In genomic region chr5:150097620-150098019, GRCm38 (mm10) we compare ENCODE assay signal across 7 mouse cellular contexts. TPM values are rescaled to one million over a fixed set of nuclear protein-coding genes. Genes with fewer than 3 reads are reported as not detected.
DNase-seq lines count a peak whose midpoint lies in the region; ATAC-seq and TF ChIP-seq lines count a peak whose summit lies in the region.

No protein-coding gene starts in this region.

- 8% methylated on average over 6 of the region's 6 CpGs for WGBS in embryonic facial prominence, embryonic 10.5 days
- 5% methylated on average over 6 of the region's 6 CpGs for WGBS in heart, embryonic 13.5 days
- WGBS in kidney, embryonic 15.5 days, result 10% methylated on average over 6 of the region's 6 CpGs
- WGBS in lung, embryonic 16.5 days, result 6% methylated on average over 6 of the region's 6 CpGs

- dilution Hi-C loops in CH12.LX (cut with MboI; ENCODE audit: extremely low pct_ligation_motif_present, extremely low pct_unique_long_range_greater_than_20kb, low sequenced_read_pairs), result no loop called here

- TF ChIP-seq POLR2A in CH12.LX (IDR thresholded peaks at IDR 0.05; ENCODE audit: low read depth, low read length), result no peak

- no peak overlapping the region for H3K4me2 ChIP-seq in CH12.LX (ENCODE audit: insufficient read depth, low read depth, poor library complexity, severe bottlenecking)
- peak overlapping the region; percentile 46 for H3K4me2 ChIP-seq in heart, embryonic 13.5 days
- H3K4me2 ChIP-seq in kidney, embryonic 15.5 days, result no peak overlapping the region
- H3K4me2 ChIP-seq in lung, embryonic 16.5 days (ENCODE audit: low read depth, low read length), result no peak overlapping the region

- no peak for ATAC-seq in heart, embryonic 13.5 days (ENCODE audit: extremely low read depth, insufficient number of reproducible peaks, low FRiP score, low TSS enrichment)
- peak; percentile 69 for ATAC-seq in kidney, embryonic 15.5 days (replicated peaks; ENCODE audit: low FRiP score)
- ATAC-seq in lung, embryonic 16.5 days (ENCODE audit: low read depth), result peak; percentile 45; the same call in 1 of the 2 replicates
- ATAC-seq in neutrophil, adult 5-6 weeks (ENCODE audit: extremely low read depth, insufficient number of reproducible peaks, low FRiP score, poor library complexity, severe bottlenecking), result peak; percentile 94

- DNase-seq in CH12.LX (ENCODE audit: extremely low read depth), result peak; percentile 21
- DNase-seq in ZHBTc4 (ENCODE audit: low read depth, low spot score), result peak; percentile 81
- DNase-seq in embryonic facial prominence, embryonic 10.5 days (ENCODE audit: low spot score), result peak; percentile 62

- in situ Hi-C loops in CH12.LX (cut with MboI; ENCODE audit: low pct_ligation_motif_present, low pct_unique_long_range_greater_than_20kb, low sequenced_read_pairs), result no loop called here

- peak; percentile 24 to 37; a peak in 3 of 4 replicates for TF ChIP-seq CTCF in CH12.LX (conservative IDR thresholded peaks at IDR 0.05 in 1 of 2, IDR thresholded peaks at IDR 0.05 in 1 of 2; ENCODE audit: low read depth in 2 of 2, low read length in 2 of 2)

- no peak for TF ChIP-seq EP300 in CH12.LX (IDR thresholded peaks at IDR 0.05; ENCODE audit: low read length)

- no peak overlapping the region for H3K4me3 ChIP-seq in CH12.LX (replicated peaks in 1 of 3; ENCODE audit: low read depth in 2 of 3, low read length in 2 of 3, poor library complexity in 1 of 3)
- no peak overlapping the region for H3K4me3 ChIP-seq in embryonic facial prominence, embryonic 10.5 days
- H3K4me3 ChIP-seq in heart, embryonic 13.5 days, result no peak overlapping the region
- H3K4me3 ChIP-seq in kidney, embryonic 15.5 days (replicated peaks), result no peak overlapping the region
- H3K4me3 ChIP-seq in lung, embryonic 16.5 days (ENCODE audit: low read length), result no peak overlapping the region

- peaks cover 39% of the 10 kb centered on the region for H3K9me3 ChIP-seq in CH12.LX (replicated peaks; ENCODE audit: low read length)
- H3K9me3 ChIP-seq in embryonic facial prominence, embryonic 10.5 days, result no peaks in the 10 kb centered on the region
- H3K9me3 ChIP-seq in heart, embryonic 13.5 days, result no peaks in the 10 kb centered on the region
- no peaks in the 10 kb centered on the region for H3K9me3 ChIP-seq in kidney, embryonic 15.5 days (replicated peaks)
- H3K9me3 ChIP-seq in lung, embryonic 16.5 days (ENCODE audit: control insufficient read depth, low read length), result no peaks in the 10 kb centered on the region

- H3K27me3 ChIP-seq in CH12.LX (replicated peaks), result no peaks in the 10 kb centered on the region
- 0 out of 2 replicates have a peak, but pooled peaks cover 3% of the 10 kb centered on the region for H3K27me3 ChIP-seq in embryonic facial prominence, embryonic 10.5 days (replicated peaks; ENCODE audit: low read depth, poor library complexity, severe bottlenecking)
- H3K27me3 ChIP-seq in heart, embryonic 13.5 days (replicated peaks), result peaks cover 14% of the 10 kb centered on the region
- H3K27me3 ChIP-seq in kidney, embryonic 15.5 days, result no peaks in the 10 kb centered on the region; the same call in 1 of the 2 replicates
- H3K27me3 ChIP-seq in lung, embryonic 16.5 days (ENCODE audit: control insufficient read depth, insufficient read depth, low read depth, low read length), result no peaks in the 10 kb centered on the region; the same call in 1 of the 2 replicates

- peak; percentile 20 for TF ChIP-seq RAD21 in CH12.LX (IDR thresholded peaks at IDR 0.05; ENCODE audit: low read depth, low read length)

- no peaks in the 10 kb centered on the region for H3K79me2 ChIP-seq in CH12.LX (replicated peaks; ENCODE audit: control insufficient read depth, extremely low read depth, insufficient read depth, poor library complexity, severe bottlenecking)

- no peak overlapping the region for H3K9ac ChIP-seq in CH12.LX (ENCODE audit: insufficient read depth, low read depth)
- H3K9ac ChIP-seq in heart, embryonic 13.5 days, result no peak overlapping the region
- H3K9ac ChIP-seq in kidney, embryonic 15.5 days, result no peak overlapping the region
- H3K9ac ChIP-seq in lung, embryonic 16.5 days (ENCODE audit: low read length), result no peak overlapping the region

- no peaks in the 10 kb centered on the region for H3K4me1 ChIP-seq in CH12.LX (ENCODE audit: control insufficient read depth in 1 of 2, insufficient read depth in 2 of 2)
- H3K4me1 ChIP-seq in embryonic facial prominence, embryonic 10.5 days, result no peaks in the 10 kb centered on the region
- H3K4me1 ChIP-seq in heart, embryonic 13.5 days, result 0 out of 2 replicates have a peak, but pooled peaks cover 3% of the 10 kb centered on the region
- no peaks in the 10 kb centered on the region for H3K4me1 ChIP-seq in kidney, embryonic 15.5 days
- H3K4me1 ChIP-seq in lung, embryonic 16.5 days (replicated peaks; ENCODE audit: control insufficient read depth, insufficient read depth, low read length), result no peaks in the 10 kb centered on the region

- no peak overlapping the region for H3K27ac ChIP-seq in CH12.LX (ENCODE audit: insufficient read depth, low read depth)
- no peak overlapping the region for H3K27ac ChIP-seq in embryonic facial prominence, embryonic 10.5 days (replicated peaks)
- no peak overlapping the region for H3K27ac ChIP-seq in heart, embryonic 13.5 days (replicated peaks)
- no peak overlapping the region for H3K27ac ChIP-seq in kidney, embryonic 15.5 days
- H3K27ac ChIP-seq in lung, embryonic 16.5 days (ENCODE audit: low read length), result no peak overlapping the region

- H3K36me3 ChIP-seq in CH12.LX (replicated peaks in 1 of 2; ENCODE audit: control insufficient read depth in 1 of 2, insufficient read depth in 1 of 2, low read length in 1 of 2), result no peaks in the 10 kb centered on the region
- no peaks in the 10 kb centered on the region for H3K36me3 ChIP-seq in embryonic facial prominence, embryonic 10.5 days (replicated peaks)
- H3K36me3 ChIP-seq in heart, embryonic 13.5 days, result no peaks in the 10 kb centered on the region
- H3K36me3 ChIP-seq in kidney, embryonic 15.5 days, result no peaks in the 10 kb centered on the region
- no peaks in the 10 kb centered on the region for H3K36me3 ChIP-seq in lung, embryonic 16.5 days (ENCODE audit: control insufficient read depth, insufficient read depth, low read length)

TF ChIP-seq in CH12.LX, 34 proteins besides CTCF, POLR2A, EP300 and RAD21:
- TF ChIP-seq ZC3H11A (IDR thresholded peaks at IDR 0.05; ENCODE audit: low read depth, low read length) (no peak), E2F4 (IDR thresholded peaks at IDR 0.05; ENCODE audit: insufficient replicate concordance, low read depth, low read length) (no peak), USF1 (IDR thresholded peaks at IDR 0.05; ENCODE audit: low read depth, low read length) (no peak), UBTF (IDR thresholded peaks at IDR 0.05; ENCODE audit: low read depth, low read length) (no peak), JUND (conservative IDR thresholded peaks at IDR 0.05; ENCODE audit: low read depth, low read length) (no peak), POLR2AphosphoS2 (IDR thresholded peaks at IDR 0.05; ENCODE audit: low read depth, low read length) (no peak), CHD1 (IDR thresholded peaks at IDR 0.05; ENCODE audit: low read depth, low read length) (no peak), RCOR1 (conservative IDR thresholded peaks at IDR 0.05; ENCODE audit: low read depth, low read length) (no peak), IRF4 (IDR thresholded peaks at IDR 0.05; ENCODE audit: low read depth, low read length) (no peak), TBP (conservative IDR thresholded peaks at IDR 0.05; ENCODE audit: low read depth, low read length) (no peak), MEF2A (IDR thresholded peaks at IDR 0.05; ENCODE audit: borderline replicate concordance, low read depth, low read length) (no peak), GABPA (IDR thresholded peaks at IDR 0.05; ENCODE audit: insufficient replicate concordance, low read depth, low read length) (no peak)

RNA-seq across cellular contexts. Expression of gene Fry, which starts 20.8 kb away (rescaled TPM):
- total RNA-seq in CH12.LX (2012; rRNA removed) (0.34 and 0.50 TPM in 2 replicates), CH12.LX (2014; rRNA removed) (0.34 and 0.97 TPM in 2 replicates)
- 0.78 and 0.80 TPM in 2 replicates for polyA plus RNA-seq in CH12.LX (2012; ENCODE audit: insufficient read length, low read depth)
- polyA plus RNA-seq in embryonic facial prominence, embryonic 10.5 days (2016; fragmentation: Nextera tagmentation; extraction: Ambion mirVana), result 5.6 and 7.4 TPM in 2 replicates
- 19.6 and 20.0 TPM in 2 replicates for polyA plus RNA-seq in heart, embryonic 13.5 days (2015; fragmentation: Nextera tagmentation; extraction: Ambion mirVana)
- 7.0 and 8.3 TPM in 2 replicates for polyA plus RNA-seq in kidney, embryonic 15.5 days (2015; fragmentation: Nextera tagmentation; extraction: Ambion mirVana)
- 8.9 and 9.7 TPM in 2 replicates for polyA plus RNA-seq in lung, embryonic 16.5 days (2015; fragmentation: Nextera tagmentation; extraction: Ambion mirVana)
- 110 and 115 TPM in 2 replicates for total RNA-seq in neutrophil, adult 5-6 weeks (2017)

Comparison
In these comparisons a context has a peak if more than half of its experiments do, and no peak if none do; other contexts are left out.
1. DNase-seq: peak in every context shown above with its lines; median percentile 81 in ZHBTc4; 62 in embryonic facial prominence, embryonic 10.5 days; 21 in CH12.LX.